Mouse (Mus musculus) bone marrow, adult 2 months (tissue): ENCODE measurements around the gene Isca2.

Experiments used
- CTCF ChIP-seq: fragments of 200-500 bp; IDR thresholded peaks from 2 replicates; pipeline ENCODE4 v1.5.1; 2011; ENCODE audit warnings: low read length, control low read depth; ENCODE audit not compliant: control insufficient read depth, insufficient read depth
- POLR2A ChIP-seq: fragments of 200-500 bp; IDR thresholded peaks from 2 replicates; pipeline ENCODE4 v1.6.1; 2011; ENCODE audit warnings: low read depth, mild to moderate bottlenecking, control low read depth, low read length, borderline replicate concordance; ENCODE audit not compliant: control insufficient read depth

GRCm38 (mm10) chr12:84767510-84767909, 5.5 kb upstream of the Isca2 start:
- TF ChIP-seq CTCF (no peak), POLR2A (no peak)
